In genomic region chr3:155052021-155052420, GRCm38 (mm10) we compare ENCODE assay signal across 15 mouse cellular contexts. TPM values are rescaled to one million over a fixed set of nuclear protein-coding genes. Genes with fewer than 3 reads are reported as not detected.
"Had no signal": no experiment of that assay in that cellular context is flagged by ENCODE, and none has a peak within 500 bp of the region (broad histone marks: within the 10 kb centered on the region; RNA-seq: fewer than 3 reads in every experiment).

No protein-coding gene starts in this region.

- H3K36me3 ChIP-seq: limb, embryonic 13.5 days; midbrain, embryonic 13.5 days had no signal

- H3K27me3 ChIP-seq: limb, embryonic 13.5 days; midbrain, embryonic 13.5 days had no signal

- H3K4me3 ChIP-seq: layer of hippocampus, adult 2 months; limb, embryonic 13.5 days; midbrain, embryonic 13.5 days had no signal

- H3K9me3 ChIP-seq: limb, embryonic 13.5 days; midbrain, embryonic 13.5 days had no signal

- H3K4me1 ChIP-seq: limb, embryonic 13.5 days; midbrain, embryonic 13.5 days had no signal

- DNase-seq: kidney, postnatal 4 days; left cerebral cortex, postnatal 4 days; lung, adult 18-20 months; right cerebral cortex, adult 18-20 months; right cerebral cortex, postnatal 25 days had no signal

- H3K4me2 ChIP-seq: limb, embryonic 13.5 days; midbrain, embryonic 13.5 days had no signal

- H3K9ac ChIP-seq: limb, embryonic 13.5 days; liver, embryonic 14.5 days; midbrain, embryonic 13.5 days had no signal

- H3K27ac ChIP-seq: kidney, postnatal 0 days; layer of hippocampus, adult 2 months; limb, embryonic 13.5 days; liver, embryonic 14.5 days; midbrain, embryonic 13.5 days had no signal

- ATAC-seq: midbrain, embryonic 13.5 days had no signal

RNA-seq across cellular contexts. Expression of gene Tnni3k, which starts 3.2 kb away (rescaled TPM):
- total RNA-seq: left cerebral cortex, postnatal 4 days; liver, adult 2 months; megakaryocyte progenitor cell, adult 5-6 weeks; midbrain, postnatal 0 days had no signal
- polyA plus RNA-seq: kidney, postnatal 0 days; liver, adult 2 months; liver, embryonic 14.5 days; midbrain, postnatal 0 days; stomach, embryonic 16.5 days had no signal

RNA-seq across cellular contexts. Expression of gene Lrriq3, which starts 41.2 kb away (rescaled TPM):
- total RNA-seq: megakaryocyte progenitor cell, adult 5-6 weeks had no signal
- polyA plus RNA-seq: small intestine, adult 2 months had no signal
